Mouse (Mus musculus): ENCODE data around the gene Tmbim4. TPM values are rescaled to one million over a fixed set of nuclear protein-coding genes. Genes with fewer than 3 reads are reported as not detected.

The Tmbim4 gene
- polyA plus RNA-seq, 1 experiment from 2014 or later, result 103 TPM

DNA sequence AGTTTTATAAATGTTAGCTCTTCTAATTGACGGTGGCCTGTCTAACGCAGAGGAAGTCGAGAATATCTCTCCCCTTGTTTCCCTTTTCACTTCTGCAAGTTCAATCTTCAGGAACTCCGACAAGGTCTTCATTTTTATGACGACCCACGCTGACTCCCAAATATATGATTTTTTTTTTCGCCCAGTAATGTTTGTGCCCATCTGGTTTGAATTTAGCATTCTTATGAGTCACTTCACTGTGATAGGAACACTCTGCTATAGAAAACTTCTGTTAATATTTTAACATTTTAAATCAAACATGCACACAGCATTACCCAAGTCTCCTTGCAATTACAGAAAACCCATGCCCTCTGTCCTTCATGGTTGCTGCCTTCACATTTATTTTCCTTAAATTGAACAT, 71.9 kb downstream of the Tmbim4 start:
- Histone ChIP-seq H3K9me3 (no peaks in the 10 kb centered on the region), H3K4me2 (no peak overlapping the region), H3K4me3 (no peak overlapping the region), H3K27me3 (replicated peaks) (peaks cover 30% of the 10 kb centered on the region), H3K36me3 (no peaks in the 10 kb centered on the region), H3K9ac (no peak overlapping the region), H3K27ac (replicated peaks) (no peak overlapping the region), H3K4me1 (peaks cover 20% of the 10 kb centered on the region)
- no peak for ATAC-seq (ENCODE audit: extremely low read depth, insufficient number of reproducible peaks, low FRiP score, low TSS enrichment)
- WGBS, result 74% methylated on average over 7 of the region's 7 CpGs

Other genes starting within 250 kb of the Tmbim4 start
- 5.7 and 6.0 TPM in 2 replicates for gene Helb, start 88.6 kb upstream of the Tmbim4 start, polyA plus RNA-seq (2015; fragmentation: Nextera tagmentation; extraction: Ambion mirVana)
- gene Irak3, start 540 bp downstream of the Tmbim4 start, polyA plus RNA-seq (2015; fragmentation: Nextera tagmentation; extraction: Ambion mirVana), result 0.25 and 0.56 TPM in 2 replicates
- gene Llph, start 25.5 kb downstream of the Tmbim4 start, polyA plus RNA-seq (2015; fragmentation: Nextera tagmentation; extraction: Ambion mirVana), result 25.9 and 28.0 TPM in 2 replicates

Measured in heart, embryonic 13.5 days (tissue).